In genomic region chr13:97308431-97308830, GRCm38 (mm10) we compare ENCODE assay signal across 31 mouse cellular contexts.
"Had no signal": no experiment of that assay in that cellular context is flagged by ENCODE, and none has a peak within 500 bp of the region (broad histone marks: within the 10 kb centered on the region; RNA-seq: fewer than 3 reads in every experiment).

No protein-coding gene starts in this region.

- H3K36me3 ChIP-seq: limb, embryonic 10.5 days; limb, embryonic 12.5 days; limb, embryonic 13.5 days; limb, embryonic 15.5 days; liver, embryonic 12.5 days; liver, embryonic 13.5 days; liver, embryonic 15.5 days; lung, embryonic 15.5 days; midbrain, embryonic 10.5 days; midbrain, embryonic 12.5 days; midbrain, embryonic 13.5 days; midbrain, embryonic 15.5 days had no signal

- H3K4me2 ChIP-seq: limb, embryonic 12.5 days; limb, embryonic 13.5 days; limb, embryonic 15.5 days; liver, embryonic 11.5 days; liver, embryonic 12.5 days; liver, embryonic 13.5 days; liver, embryonic 15.5 days; lung, embryonic 14.5 days; lung, embryonic 15.5 days; midbrain, embryonic 11.5 days; midbrain, embryonic 12.5 days; midbrain, embryonic 13.5 days; midbrain, embryonic 15.5 days had no signal

- H3K9ac ChIP-seq: limb, embryonic 12.5 days; limb, embryonic 13.5 days; limb, embryonic 15.5 days; liver, embryonic 12.5 days; liver, embryonic 13.5 days; liver, embryonic 14.5 days; liver, embryonic 15.5 days; liver, postnatal 0 days; lung, embryonic 14.5 days; lung, embryonic 15.5 days; midbrain, embryonic 12.5 days; midbrain, embryonic 13.5 days; midbrain, embryonic 15.5 days had no signal

- ATAC-seq: liver, embryonic 12.5 days; liver, postnatal 0 days; lung, postnatal 0 days; midbrain, embryonic 13.5 days; midbrain, embryonic 15.5 days; midbrain, embryonic 16.5 days had no signal

- DNase-seq: left cerebral cortex, postnatal 4 days; liver; liver, embryonic 13.5 days; liver, postnatal 0 days; lung, adult 18-20 months; lung, adult 2 months; lung, embryonic 14.5 days; lung, postnatal 10 days; lung, postnatal 14 days; lung, postnatal 36 days; lung, postnatal 4 days; midbrain, embryonic 14.5 days had no signal

- H3K27ac ChIP-seq: limb, embryonic 10.5 days; limb, embryonic 12.5 days; limb, embryonic 13.5 days; limb, embryonic 15.5 days; liver, embryonic 12.5 days; liver, embryonic 13.5 days; liver, embryonic 14.5 days; liver, embryonic 15.5 days; lung, embryonic 15.5 days; macrophage; midbrain, embryonic 10.5 days; midbrain, embryonic 12.5 days; midbrain, embryonic 13.5 days; midbrain, embryonic 15.5 days had no signal

- H3K9me3 ChIP-seq: limb, embryonic 10.5 days; limb, embryonic 12.5 days; limb, embryonic 13.5 days; limb, embryonic 15.5 days; liver, embryonic 12.5 days; liver, embryonic 13.5 days; liver, embryonic 15.5 days; lung, embryonic 15.5 days; midbrain, embryonic 10.5 days; midbrain, embryonic 12.5 days; midbrain, embryonic 13.5 days; midbrain, embryonic 15.5 days had no signal

- H3K4me3 ChIP-seq: limb, embryonic 10.5 days; limb, embryonic 12.5 days; limb, embryonic 13.5 days; limb, embryonic 15.5 days; liver, embryonic 12.5 days; liver, embryonic 13.5 days; liver, embryonic 15.5 days; lung, embryonic 15.5 days; megakaryocyte, embryonic 14.5 days; midbrain, embryonic 10.5 days; midbrain, embryonic 12.5 days; midbrain, embryonic 13.5 days; midbrain, embryonic 15.5 days; myocyte had no signal

- H3K27me3 ChIP-seq: limb, embryonic 12.5 days; limb, embryonic 15.5 days; liver, embryonic 12.5 days; liver, embryonic 13.5 days; liver, embryonic 15.5 days; lung, embryonic 15.5 days; midbrain, embryonic 15.5 days had no signal

- H3K4me1 ChIP-seq: liver, embryonic 12.5 days; megakaryocyte, embryonic 14.5 days; midbrain, embryonic 15.5 days had no signal
